Mouse (Mus musculus): ENCODE results near the gene Slc7a6os. TPM values are rescaled to one million over a fixed set of nuclear protein-coding genes. Genes with fewer than 3 reads are reported as not detected.

The Slc7a6os gene
- polyA plus RNA-seq, 1 experiment: 45.1 TPM

DNA sequence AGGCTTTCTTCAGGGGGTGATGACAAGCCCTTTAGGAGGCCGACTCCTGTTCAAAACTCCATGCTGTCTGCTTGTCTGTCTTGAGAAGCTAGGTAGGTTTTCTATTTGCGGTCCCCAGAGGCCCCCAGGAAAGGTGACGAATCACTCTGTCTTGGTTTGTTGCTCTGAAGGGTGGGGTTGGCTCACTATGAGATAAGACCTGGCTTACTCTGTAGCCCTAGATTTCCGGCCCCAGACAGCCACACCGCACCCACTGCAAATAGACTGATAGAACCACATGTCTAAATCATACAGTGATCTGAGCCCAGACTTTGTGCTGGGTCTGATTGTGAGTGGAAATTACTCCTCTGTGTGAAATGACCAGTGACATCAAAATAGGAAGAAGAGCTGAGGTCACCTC lies 19.1 kb downstream of the Slc7a6os start:
- no peak overlapping the region for H3K27ac ChIP-seq (ENCODE audit: insufficient read depth, low read length)
- no peak overlapping the region for H3K4me3 ChIP-seq (ENCODE audit: low read depth, low read length)
- no peaks in the 10 kb centered on the region for H3K4me1 ChIP-seq (ENCODE audit: control insufficient read depth, insufficient read depth, low read length)
- no peaks in the 10 kb centered on the region for H3K27me3 ChIP-seq (ENCODE audit: control insufficient read depth, insufficient read depth, low read length, poor library complexity, severe bottlenecking)
- peaks cover 37% of the 10 kb centered on the region for H3K36me3 ChIP-seq (ENCODE audit: control insufficient read depth, insufficient read depth, low read length, poor library complexity, severe bottlenecking)
- H3K9me3 ChIP-seq (replicated peaks; ENCODE audit: control insufficient read depth, insufficient read depth, low read length, poor library complexity, severe bottlenecking): no peaks in the 10 kb centered on the region
- TF ChIP-seq EP300 (IDR thresholded peaks at IDR 0.05; ENCODE audit: insufficient read depth, low read depth, low read length): no peak
- TF ChIP-seq CTCF (IDR thresholded peaks at IDR 0.05; ENCODE audit: low read depth, low read length): no peak
- TF ChIP-seq POLR2A (IDR thresholded peaks at IDR 0.05; ENCODE audit: insufficient read depth, low read length): no peak
- H3K9ac ChIP-seq (ENCODE audit: low read depth, poor library complexity, severe bottlenecking): no peak overlapping the region

DNA sequence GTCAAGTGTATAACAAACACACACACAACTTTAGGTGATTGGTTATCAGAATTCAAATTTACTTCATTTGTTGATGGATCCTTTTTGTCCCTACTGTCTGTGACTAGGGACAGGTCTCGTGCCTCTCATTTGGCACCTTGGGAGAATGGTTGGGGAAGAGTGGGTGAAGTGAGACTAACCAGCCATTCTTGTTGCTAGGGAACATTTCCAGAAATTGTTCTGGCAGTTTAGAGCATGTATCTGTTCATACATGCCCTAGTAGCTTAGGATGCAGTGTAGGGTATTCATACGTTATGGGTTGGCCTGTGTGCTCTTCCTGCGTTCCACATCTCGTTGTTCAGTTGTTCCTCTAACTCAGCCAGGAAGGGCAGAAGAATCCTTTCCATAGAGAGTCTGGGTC lies 21.6 kb downstream of the Slc7a6os start:
- H3K4me3 ChIP-seq (ENCODE audit: low read depth, low read length): no peak overlapping the region
- no peak overlapping the region for H3K27ac ChIP-seq (ENCODE audit: insufficient read depth, low read length)
- peaks cover 24% of the 10 kb centered on the region for H3K36me3 ChIP-seq (ENCODE audit: control insufficient read depth, insufficient read depth, low read length, poor library complexity, severe bottlenecking)
- no peaks in the 10 kb centered on the region for H3K27me3 ChIP-seq (ENCODE audit: control insufficient read depth, insufficient read depth, low read length, poor library complexity, severe bottlenecking)
- TF ChIP-seq POLR2A (IDR thresholded peaks at IDR 0.05; ENCODE audit: insufficient read depth, low read length): no peak
- TF ChIP-seq CTCF (IDR thresholded peaks at IDR 0.05; ENCODE audit: low read depth, low read length): no peak
- no peak for TF ChIP-seq EP300 (IDR thresholded peaks at IDR 0.05; ENCODE audit: insufficient read depth, low read depth, low read length)
- no peaks in the 10 kb centered on the region for H3K9me3 ChIP-seq (replicated peaks; ENCODE audit: control insufficient read depth, insufficient read depth, low read length, poor library complexity, severe bottlenecking)
- H3K4me1 ChIP-seq (ENCODE audit: control insufficient read depth, insufficient read depth, low read length): no peaks in the 10 kb centered on the region
- no peak overlapping the region for H3K9ac ChIP-seq (ENCODE audit: low read depth, poor library complexity, severe bottlenecking)

DNA sequence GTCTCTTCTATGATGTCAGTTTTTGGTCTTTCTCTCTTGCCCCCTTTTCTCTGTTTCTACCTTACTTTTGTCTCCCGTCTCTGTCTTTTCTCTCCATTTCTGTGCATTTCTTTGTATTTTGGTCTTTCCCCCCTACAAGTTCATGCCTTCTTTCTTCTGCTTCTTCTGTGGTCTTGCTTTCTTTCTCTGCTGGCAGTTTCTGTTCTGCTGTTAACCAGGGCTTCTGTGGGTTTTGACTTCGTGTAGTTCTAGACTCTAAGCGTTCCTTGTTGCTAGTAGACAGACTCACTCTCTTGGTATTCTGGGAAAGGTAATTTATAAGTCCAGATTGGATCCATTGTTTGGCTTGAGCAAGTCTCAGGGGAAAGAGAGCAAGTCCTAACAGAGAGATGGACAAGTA lies 24.3 kb downstream of the Slc7a6os start:
- no peak overlapping the region for H3K4me3 ChIP-seq (ENCODE audit: low read depth, low read length)
- no peaks in the 10 kb centered on the region for H3K9me3 ChIP-seq (replicated peaks; ENCODE audit: control insufficient read depth, insufficient read depth, low read length, poor library complexity, severe bottlenecking)
- no peak overlapping the region for H3K9ac ChIP-seq (ENCODE audit: low read depth, poor library complexity, severe bottlenecking)
- no peak overlapping the region for H3K27ac ChIP-seq (ENCODE audit: insufficient read depth, low read length)
- H3K27me3 ChIP-seq (ENCODE audit: control insufficient read depth, insufficient read depth, low read length, poor library complexity, severe bottlenecking): no peaks in the 10 kb centered on the region
- no peak for TF ChIP-seq CTCF (IDR thresholded peaks at IDR 0.05; ENCODE audit: low read depth, low read length)
- TF ChIP-seq EP300 (IDR thresholded peaks at IDR 0.05; ENCODE audit: insufficient read depth, low read depth, low read length): no peak
- TF ChIP-seq POLR2A (IDR thresholded peaks at IDR 0.05; ENCODE audit: insufficient read depth, low read length): no peak
- H3K4me1 ChIP-seq (ENCODE audit: control insufficient read depth, insufficient read depth, low read length): no peaks in the 10 kb centered on the region
- peaks cover 15% of the 10 kb centered on the region for H3K36me3 ChIP-seq (ENCODE audit: control insufficient read depth, insufficient read depth, low read length, poor library complexity, severe bottlenecking)

DNA sequence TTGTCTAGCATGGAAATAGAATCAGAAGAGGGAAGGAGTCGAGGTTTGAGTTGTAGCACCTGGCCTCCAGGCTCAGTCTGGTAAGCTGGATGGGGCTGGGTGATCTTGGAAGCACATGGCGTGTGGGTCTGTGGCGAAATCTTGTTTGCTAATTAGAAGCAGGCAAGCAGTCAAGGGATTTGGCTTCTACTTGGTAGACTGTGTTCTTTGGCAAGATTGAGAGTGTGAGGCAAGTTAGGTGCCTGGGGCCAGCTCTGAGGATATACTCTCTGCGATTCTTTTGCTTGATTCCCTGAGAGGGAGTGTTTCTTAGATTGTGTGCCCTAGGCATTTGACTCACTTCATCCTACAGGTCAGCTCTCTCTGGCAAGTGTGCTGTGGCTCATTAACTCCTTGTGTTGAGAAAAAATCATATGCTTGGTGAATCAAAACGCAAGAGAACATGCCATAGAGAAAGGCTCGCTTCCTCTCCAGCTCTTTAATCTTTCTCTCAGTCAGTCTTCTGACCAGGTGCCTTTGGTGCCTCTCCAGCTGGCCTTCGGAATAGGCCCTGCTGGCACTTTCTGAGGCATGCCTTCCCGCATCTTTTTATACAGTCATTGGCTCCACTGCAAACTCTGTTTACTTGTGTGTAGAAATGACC lies 25.0 kb downstream of the Slc7a6os start:
- H3K4me1 ChIP-seq (ENCODE audit: control insufficient read depth, insufficient read depth, low read length): no peaks in the 10 kb centered on the region
- H3K36me3 ChIP-seq (ENCODE audit: control insufficient read depth, insufficient read depth, low read length, poor library complexity, severe bottlenecking): peaks cover 13% of the 10 kb centered on the region
- H3K9ac ChIP-seq (ENCODE audit: low read depth, poor library complexity, severe bottlenecking): no peak overlapping the region
- H3K4me3 ChIP-seq (ENCODE audit: low read depth, low read length): no peak overlapping the region
- no peaks in the 10 kb centered on the region for H3K9me3 ChIP-seq (replicated peaks; ENCODE audit: control insufficient read depth, insufficient read depth, low read length, poor library complexity, severe bottlenecking)
- TF ChIP-seq CTCF (IDR thresholded peaks at IDR 0.05; ENCODE audit: low read depth, low read length) (no peak), EP300 (IDR thresholded peaks at IDR 0.05; ENCODE audit: insufficient read depth, low read depth, low read length) (no peak), POLR2A (IDR thresholded peaks at IDR 0.05; ENCODE audit: insufficient read depth, low read length) (no peak)
- H3K27ac ChIP-seq (ENCODE audit: insufficient read depth, low read length): no peak overlapping the region
- H3K27me3 ChIP-seq (ENCODE audit: control insufficient read depth, insufficient read depth, low read length, poor library complexity, severe bottlenecking): no peaks in the 10 kb centered on the region

DNA sequence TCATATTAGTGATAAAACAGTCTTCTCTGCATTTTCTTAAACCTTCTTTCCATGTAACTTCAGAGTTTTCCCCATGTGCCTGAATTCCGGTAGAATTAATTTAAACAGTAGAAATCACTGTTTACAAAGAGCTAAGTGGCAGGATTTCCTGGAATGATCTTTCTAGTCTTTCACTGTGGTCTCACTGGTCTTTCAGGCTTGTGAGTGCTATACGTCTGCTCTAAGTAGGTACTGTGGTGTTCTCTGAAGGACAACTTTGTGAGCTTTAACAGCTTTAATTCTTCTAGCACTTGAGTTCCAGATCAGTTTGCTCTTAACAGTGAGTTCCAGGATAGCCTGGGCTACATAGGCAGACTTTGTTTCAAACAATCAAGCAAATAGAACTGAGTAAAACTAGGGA lies 32.3 kb downstream of the Slc7a6os start:
- Histone ChIP-seq H3K9me3 (replicated peaks; ENCODE audit: control insufficient read depth, insufficient read depth, low read length, poor library complexity, severe bottlenecking) (no peaks in the 10 kb centered on the region), H3K4me3 (ENCODE audit: low read depth, low read length) (no peak overlapping the region), H3K36me3 (ENCODE audit: control insufficient read depth, insufficient read depth, low read length, poor library complexity, severe bottlenecking) (peaks cover 8% of the 10 kb centered on the region), H3K9ac (ENCODE audit: low read depth, poor library complexity, severe bottlenecking) (no peak overlapping the region), H3K27ac (ENCODE audit: insufficient read depth, low read length) (no peak overlapping the region), H3K27me3 (ENCODE audit: control insufficient read depth, insufficient read depth, low read length, poor library complexity, severe bottlenecking) (no peaks in the 10 kb centered on the region), H3K4me1 (ENCODE audit: control insufficient read depth, insufficient read depth, low read length) (no peaks in the 10 kb centered on the region)
- TF ChIP-seq EP300 (IDR thresholded peaks at IDR 0.05; ENCODE audit: insufficient read depth, low read depth, low read length) (no peak), CTCF (IDR thresholded peaks at IDR 0.05; ENCODE audit: low read depth, low read length) (no peak), POLR2A (IDR thresholded peaks at IDR 0.05; ENCODE audit: insufficient read depth, low read length) (no peak)

DNA sequence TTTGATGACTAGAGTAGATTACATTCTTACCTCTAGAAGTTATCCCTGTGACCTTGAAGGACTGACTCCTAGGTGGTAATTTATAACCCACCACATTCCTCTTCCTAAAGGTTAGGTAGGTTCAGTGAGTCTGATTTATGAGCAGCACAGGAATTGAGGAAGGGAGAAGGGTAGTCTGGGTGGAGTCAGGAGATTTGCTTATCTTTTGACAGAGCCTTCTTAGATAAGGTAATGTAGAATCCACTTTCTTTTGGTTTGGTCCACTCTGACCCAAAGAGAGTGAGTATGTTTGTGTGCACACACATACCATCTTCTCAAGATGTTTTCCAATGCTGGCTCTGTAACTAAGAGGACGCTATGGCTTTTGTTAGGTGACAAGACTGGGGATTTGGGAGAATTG lies 33.1 kb downstream of the Slc7a6os start:
- Histone ChIP-seq H3K27ac (ENCODE audit: insufficient read depth, low read length) (no peak overlapping the region), H3K9me3 (replicated peaks; ENCODE audit: control insufficient read depth, insufficient read depth, low read length, poor library complexity, severe bottlenecking) (no peaks in the 10 kb centered on the region), H3K4me1 (ENCODE audit: control insufficient read depth, insufficient read depth, low read length) (no peaks in the 10 kb centered on the region), H3K4me3 (ENCODE audit: low read depth, low read length) (no peak overlapping the region), H3K9ac (ENCODE audit: low read depth, poor library complexity, severe bottlenecking) (no peak overlapping the region), H3K27me3 (ENCODE audit: control insufficient read depth, insufficient read depth, low read length, poor library complexity, severe bottlenecking) (no peaks in the 10 kb centered on the region), H3K36me3 (ENCODE audit: control insufficient read depth, insufficient read depth, low read length, poor library complexity, severe bottlenecking) (peaks cover 6% of the 10 kb centered on the region)
- TF ChIP-seq CTCF (IDR thresholded peaks at IDR 0.05; ENCODE audit: low read depth, low read length): no peak
- no peak for TF ChIP-seq POLR2A (IDR thresholded peaks at IDR 0.05; ENCODE audit: insufficient read depth, low read length)
- no peak for TF ChIP-seq EP300 (IDR thresholded peaks at IDR 0.05; ENCODE audit: insufficient read depth, low read depth, low read length)
